Mouse (Mus musculus) myocyte (in vitro differentiated cells): ENCODE results near the gene Tcea2.

ENCODE experiments used
- E2F4 ChIP-seq: IDR thresholded peaks from one replicate; pipeline ENCODE4 v1.6.1; 2011; ENCODE audit warnings: mild to moderate bottlenecking, control low read depth, moderate library complexity; ENCODE audit not compliant: insufficient read depth
- POLR2A ChIP-seq: IDR thresholded peaks from one replicate; pipeline ENCODE4 v1.6.1; 2011; ENCODE audit warnings: low read depth, mild to moderate bottlenecking, control low read depth, moderate library complexity; ENCODE audit not compliant: insufficient read length
- REST ChIP-seq: IDR thresholded peaks from one replicate; pipeline ENCODE4 v1.6.1; 2011; ENCODE audit warnings: mild to moderate bottlenecking, control low read depth, moderate library complexity; ENCODE audit not compliant: insufficient read depth, insufficient read length

DNA sequence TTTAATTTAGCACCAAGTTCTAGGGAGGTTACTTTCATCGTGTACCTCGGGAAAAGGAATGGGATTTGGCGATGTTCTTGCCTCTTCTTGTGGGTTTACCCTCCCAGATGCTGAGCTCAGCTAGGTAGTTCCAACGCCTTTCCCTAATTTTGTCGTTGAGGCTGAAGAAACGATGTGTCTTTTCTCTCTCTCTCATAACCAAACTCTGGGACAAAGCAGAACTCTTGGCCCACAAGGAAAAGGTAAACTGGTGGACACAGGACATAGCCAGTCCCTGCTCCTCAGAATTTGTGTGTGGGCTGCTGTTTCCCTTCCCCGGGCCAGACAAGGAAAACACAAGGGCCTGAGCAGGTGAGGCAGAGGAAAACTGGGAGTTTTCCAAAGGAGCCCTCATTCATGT is 8.1 kb upstream of the Tcea2 start:
- TF ChIP-seq E2F4 (no peak), REST (no peak), POLR2A (no peak)
